Comparison of ENCODE assay signal across 32 mouse cellular contexts in genomic region chr1:193211371-193211770, GRCm38 (mm10). TPM values are rescaled to one million over a fixed set of nuclear protein-coding genes. Genes with fewer than 3 reads are reported as not detected.
DNase-seq lines count a peak whose midpoint lies in the region; ATAC-seq and TF ChIP-seq lines count a peak whose summit lies in the region.
"Had no signal": no experiment of that assay in that cellular context is flagged by ENCODE, and none has a peak within 500 bp of the region (broad histone marks: within the 10 kb centered on the region; RNA-seq: fewer than 3 reads in every experiment).

No protein-coding gene starts in this region.

- H3K27me3 ChIP-seq in embryonic facial prominence, embryonic 13.5 days, result no peaks in the 10 kb centered on the region
- H3K27me3 ChIP-seq in embryonic facial prominence, embryonic 10.5 days (replicated peaks; ENCODE audit: low read depth, poor library complexity, severe bottlenecking), result no peaks in the 10 kb centered on the region
- H3K27me3 ChIP-seq in heart, adult 2 months (ENCODE audit: control insufficient read depth, insufficient read depth, low read length), result no peaks in the 10 kb centered on the region
- no peaks in the 10 kb centered on the region for H3K27me3 ChIP-seq in heart, embryonic 11.5 days (ENCODE audit: control insufficient read depth, insufficient read depth, low read length)
- no peaks in the 10 kb centered on the region for H3K27me3 ChIP-seq in hindbrain, postnatal 0 days (ENCODE audit: insufficient read depth, low read length)
- no peaks in the 10 kb centered on the region for H3K27me3 ChIP-seq in hindbrain, embryonic 16.5 days (replicated peaks; ENCODE audit: control insufficient read depth, insufficient read depth, low read length)
- H3K27me3 ChIP-seq: CH12.LX; embryonic facial prominence, embryonic 15.5 days; heart, embryonic 13.5 days; hindbrain, embryonic 12.5 days; hindbrain, embryonic 15.5 days; Patski had no signal

- no peaks in the 10 kb centered on the region for H3K9me3 ChIP-seq in embryonic facial prominence, embryonic 13.5 days
- no peaks in the 10 kb centered on the region for H3K9me3 ChIP-seq in embryonic facial prominence, embryonic 10.5 days
- H3K9me3 ChIP-seq in heart, embryonic 11.5 days (replicated peaks; ENCODE audit: control insufficient read depth, low read length), result no peaks in the 10 kb centered on the region
- no peaks in the 10 kb centered on the region for H3K9me3 ChIP-seq in hindbrain, postnatal 0 days (ENCODE audit: low read length)
- H3K9me3 ChIP-seq in hindbrain, embryonic 16.5 days (ENCODE audit: control insufficient read depth, low read length), result no peaks in the 10 kb centered on the region
- H3K9me3 ChIP-seq: embryonic facial prominence, embryonic 15.5 days; G1E; heart, embryonic 13.5 days; hindbrain, embryonic 12.5 days; hindbrain, embryonic 15.5 days had no signal

- 67% methylated on average over 5 of the region's 5 CpGs for WGBS in embryonic facial prominence, embryonic 13.5 days
- 71% methylated on average over 5 of the region's 5 CpGs for WGBS in embryonic facial prominence, embryonic 10.5 days
- WGBS in heart, adult 2 months, result 54% methylated on average over 5 of the region's 5 CpGs
- WGBS in heart, embryonic 11.5 days (ENCODE audit: insufficient replicate concordance), result 65% methylated on average over 5 of the region's 5 CpGs
- 76% methylated on average over 5 of the region's 5 CpGs for WGBS in hindbrain, postnatal 0 days
- 81% methylated on average over 5 of the region's 5 CpGs for WGBS in hindbrain, embryonic 16.5 days

- no peak overlapping the region for H3K9ac ChIP-seq in embryonic facial prominence, embryonic 13.5 days
- no peak overlapping the region for H3K9ac ChIP-seq in heart, adult 2 months (ENCODE audit: low read depth, low read length)
- H3K9ac ChIP-seq in heart, embryonic 11.5 days (ENCODE audit: low read depth, low read length), result no peak overlapping the region
- no peak overlapping the region for H3K9ac ChIP-seq in hindbrain, postnatal 0 days (replicated peaks; ENCODE audit: low read length)
- H3K9ac ChIP-seq in hindbrain, embryonic 16.5 days (ENCODE audit: low read depth, low read length), result no peak overlapping the region
- H3K9ac ChIP-seq: embryonic facial prominence, embryonic 15.5 days; forebrain, postnatal 0 days; heart, embryonic 13.5 days; hindbrain, embryonic 12.5 days; hindbrain, embryonic 15.5 days had no signal

- H3K36me3 ChIP-seq in embryonic facial prominence, embryonic 13.5 days, result no peaks in the 10 kb centered on the region
- H3K36me3 ChIP-seq in embryonic facial prominence, embryonic 10.5 days (replicated peaks), result no peaks in the 10 kb centered on the region
- no peaks in the 10 kb centered on the region for H3K36me3 ChIP-seq in heart, adult 2 months (ENCODE audit: control insufficient read depth, insufficient read depth, low read length)
- no peaks in the 10 kb centered on the region for H3K36me3 ChIP-seq in heart, embryonic 11.5 days (ENCODE audit: control insufficient read depth, insufficient read depth, low read length)
- no peaks in the 10 kb centered on the region for H3K36me3 ChIP-seq in hindbrain, postnatal 0 days (ENCODE audit: insufficient read depth, low read length)
- no peaks in the 10 kb centered on the region for H3K36me3 ChIP-seq in hindbrain, embryonic 16.5 days (ENCODE audit: control insufficient read depth, insufficient read depth, low read length)
- H3K36me3 ChIP-seq: embryonic facial prominence, embryonic 15.5 days; G1E; heart, embryonic 13.5 days; hindbrain, embryonic 12.5 days; hindbrain, embryonic 15.5 days had no signal

- peak; percentile 66; the same call in 1 of the 2 replicates for TF ChIP-seq EP300 in heart, adult 2 months (IDR thresholded peaks at IDR 0.05; ENCODE audit: insufficient read depth, low read depth, low read length)

- 0 out of 2 replicates have a peak, but pooled peaks have one; percentile 20 for ATAC-seq in embryonic facial prominence, embryonic 13.5 days (ENCODE audit: insufficient number of reproducible peaks, insufficient read depth, low FRiP score, low TSS enrichment, low read depth)
- ATAC-seq in heart, embryonic 11.5 days (replicated peaks; ENCODE audit: insufficient number of reproducible peaks, low FRiP score, low TSS enrichment), result no peak
- ATAC-seq in hindbrain, postnatal 0 days, result 0 out of 2 replicates have a peak, but pooled peaks have one; percentile 2
- ATAC-seq in hindbrain, embryonic 16.5 days, result no peak
- ATAC-seq: forebrain, embryonic 14.5 days; forebrain, postnatal 0 days; inflammation-experienced regulatory T-cells, adult 6 months; intestine, embryonic 16.5 days; Patski had no signal

- no peak overlapping the region for H3K27ac ChIP-seq in embryonic facial prominence, embryonic 13.5 days
- H3K27ac ChIP-seq in embryonic facial prominence, embryonic 10.5 days (replicated peaks), result no peak overlapping the region
- H3K27ac ChIP-seq in heart, adult 2 months, result no peak overlapping the region; the same call in 1 of the 2 replicates
- no peak overlapping the region for H3K27ac ChIP-seq in heart, embryonic 11.5 days (ENCODE audit: low read depth, low read length)
- no peak overlapping the region for H3K27ac ChIP-seq in hindbrain, postnatal 0 days
- no peak overlapping the region for H3K27ac ChIP-seq in hindbrain, embryonic 16.5 days (ENCODE audit: low read depth, low read length)
- H3K27ac ChIP-seq: embryonic facial prominence, embryonic 15.5 days; gastrocnemius, adult 2 months; heart, embryonic 13.5 days; hindbrain, embryonic 12.5 days; hindbrain, embryonic 15.5 days had no signal

- no peaks in the 10 kb centered on the region for H3K4me1 ChIP-seq in embryonic facial prominence, embryonic 13.5 days
- no peaks in the 10 kb centered on the region for H3K4me1 ChIP-seq in embryonic facial prominence, embryonic 10.5 days
- H3K4me1 ChIP-seq in heart, adult 2 months (ENCODE audit: control insufficient read depth, insufficient read depth, low read length), result peaks cover 1% of the 10 kb centered on the region
- no peaks in the 10 kb centered on the region for H3K4me1 ChIP-seq in heart, embryonic 11.5 days (ENCODE audit: control insufficient read depth, insufficient read depth, low read length)
- no peaks in the 10 kb centered on the region for H3K4me1 ChIP-seq in hindbrain, postnatal 0 days (ENCODE audit: insufficient read depth, low read length)
- no peaks in the 10 kb centered on the region for H3K4me1 ChIP-seq in hindbrain, embryonic 16.5 days (ENCODE audit: control insufficient read depth, insufficient read depth, low read depth, low read length)
- H3K4me1 ChIP-seq: embryonic facial prominence, embryonic 15.5 days; heart, embryonic 13.5 days; hindbrain, embryonic 12.5 days; hindbrain, embryonic 15.5 days had no signal

- H3K4me2 ChIP-seq in embryonic facial prominence, embryonic 13.5 days, result no peak overlapping the region
- H3K4me2 ChIP-seq in heart, embryonic 11.5 days, result no peak overlapping the region
- H3K4me2 ChIP-seq in hindbrain, postnatal 0 days (ENCODE audit: low read depth, low read length), result no peak overlapping the region
- no peak overlapping the region for H3K4me2 ChIP-seq in hindbrain, embryonic 16.5 days (ENCODE audit: low read length)
- H3K4me2 ChIP-seq: embryonic facial prominence, embryonic 15.5 days; heart, embryonic 13.5 days; hindbrain, embryonic 12.5 days; hindbrain, embryonic 15.5 days had no signal

- no peak for DNase-seq in embryonic facial prominence, embryonic 10.5 days (ENCODE audit: low spot score)
- peak in 1 of 2 experiments; percentile 67 for DNase-seq in heart, adult 2 months
- no peak for DNase-seq in hindbrain, postnatal 0 days (ENCODE audit: low spot score)
- DNase-seq in heart, postnatal 10 days, result peak; percentile 34 to 42
- no peak for DNase-seq in layer of hippocampus, adult 8-10 months (ENCODE audit: low spot score in 2 of 2)
- DNase-seq: adrenal gland, adult 8-10 months; adrenal gland, postnatal 25 days; B cell, adult 2 months; cerebellum, adult 11-12 months; cerebellum, adult 8-10 months; cerebellum, postnatal 10 days; cerebellum, postnatal 36 days; embryo, embryonic 11 days; forebrain, postnatal 0 days; gastrocnemius, adult 2 months; gastrocnemius, postnatal 14 days; kidney, adult 18-20 months had no signal

- no peak for TF ChIP-seq CTCF in heart, adult 2 months (IDR thresholded peaks at IDR 0.05)
- TF ChIP-seq CTCF in hindbrain, postnatal 0 days (IDR thresholded peaks at IDR 0.05; ENCODE audit: low read depth), result no peak

- no peak overlapping the region for H3K4me3 ChIP-seq in embryonic facial prominence, embryonic 13.5 days
- H3K4me3 ChIP-seq in embryonic facial prominence, embryonic 10.5 days, result no peak overlapping the region
- H3K4me3 ChIP-seq in heart, adult 2 months, result no peak overlapping the region
- no peak overlapping the region for H3K4me3 ChIP-seq in heart, embryonic 11.5 days (ENCODE audit: low read depth, low read length)
- H3K4me3 ChIP-seq in hindbrain, postnatal 0 days (ENCODE audit: low read length), result no peak overlapping the region
- no peak overlapping the region for H3K4me3 ChIP-seq in hindbrain, embryonic 16.5 days (ENCODE audit: low read length)
- H3K4me3 ChIP-seq: embryonic facial prominence, embryonic 15.5 days; gastrocnemius, adult 2 months; heart, embryonic 13.5 days; hindbrain, embryonic 12.5 days; hindbrain, embryonic 15.5 days had no signal

- intact Hi-C loops in heart, adult 2 months (cut with DNase I), result loop anchor here (1.0 kb wide), 1 partner anchor 42 kb away; no protein-coding TSS in a partner anchor
- intact Hi-C loops in heart, postnatal 10 days (cut with DNase I), result no loop called here

- TF ChIP-seq POLR2A in heart, adult 2 months (IDR thresholded peaks at IDR 0.05; ENCODE audit: insufficient read depth, low read depth, low read length), result no peak

- H3K79me2 ChIP-seq in heart, adult 2 months (replicated peaks; ENCODE audit: control insufficient read depth, insufficient read depth, low read length), result no peaks in the 10 kb centered on the region

RNA-seq across cellular contexts. Expression of gene Lamb3, which starts 3.9 kb away (rescaled TPM):
- polyA plus RNA-seq in embryonic facial prominence, embryonic 13.5 days (2015; fragmentation: Nextera tagmentation; extraction: Ambion mirVana), result 6.7 and 9.4 TPM in 2 replicates
- 0.31 and 0.66 TPM in 2 replicates for polyA plus RNA-seq in embryonic facial prominence, embryonic 10.5 days (2016; fragmentation: Nextera tagmentation; extraction: Ambion mirVana)
- total RNA-seq in heart, adult 2 months (2021), result 10 to 100 TPM; 11.4 to 11.9 TPM
- 9.2 and 11.1 TPM in 2 replicates for polyA plus RNA-seq in heart, adult 2 months (2012; rRNA removed)
- 0.64 and 1.2 TPM in 2 replicates for polyA plus RNA-seq in heart, embryonic 11.5 days (2014; fragmentation: Nextera tagmentation; extraction: Ambion mirVana)
- 1.0 and 1.3 TPM in 2 replicates for total RNA-seq in hindbrain, postnatal 0 days (2014; rRNA removed)
- 0.36 and 0.52 TPM in 2 replicates for polyA plus RNA-seq in hindbrain, postnatal 0 days (2015; fragmentation: Nextera tagmentation; extraction: Ambion mirVana)
- polyA plus RNA-seq in hindbrain, embryonic 16.5 days (2015; fragmentation: Nextera tagmentation; extraction: Ambion mirVana), result 0.29 and 0.56 TPM in 2 replicates
- 10 to 100 TPM in 1 of 2 experiments, 1 to 10 TPM in 1; 9.0 to 12.2 TPM for total RNA-seq in heart, postnatal 10 days (2021)
- 1 to 10 TPM in 2 of 4 experiments, under 1 TPM in 2; 0.70 to 2.4 (median 1.5) TPM for total RNA-seq in layer of hippocampus, adult 8-10 months (2022)

RNA-seq across cellular contexts. Expression of gene Traf3ip3, which starts 9.9 kb away (rescaled TPM):
- polyA plus RNA-seq in embryonic facial prominence, embryonic 13.5 days (2015; fragmentation: Nextera tagmentation; extraction: Ambion mirVana), result 3.4 and 4.7 TPM in 2 replicates
- 0.71 and 0.88 TPM in 2 replicates for polyA plus RNA-seq in embryonic facial prominence, embryonic 10.5 days (2016; fragmentation: Nextera tagmentation; extraction: Ambion mirVana)
- total RNA-seq in heart, adult 2 months (2021), result 1 to 10 TPM in 1 of 2 experiments, under 1 TPM in 1; 0.94 to 2.7 TPM
- 1.9 and 2.2 TPM in 2 replicates for polyA plus RNA-seq in heart, adult 2 months (2012; rRNA removed)
- 2.0 and 2.1 TPM in 2 replicates for polyA plus RNA-seq in heart, embryonic 11.5 days (2014; fragmentation: Nextera tagmentation; extraction: Ambion mirVana)
- total RNA-seq in hindbrain, postnatal 0 days (2014; rRNA removed), result 0.78 and 1.5 TPM in 2 replicates
- 1.9 TPM in 2 replicates for polyA plus RNA-seq in hindbrain, postnatal 0 days (2015; fragmentation: Nextera tagmentation; extraction: Ambion mirVana)
- 1.9 and 4.0 TPM in 2 replicates for polyA plus RNA-seq in hindbrain, embryonic 16.5 days (2015; fragmentation: Nextera tagmentation; extraction: Ambion mirVana)
- 1 to 10 TPM; 1.6 to 2.6 TPM for total RNA-seq in heart, postnatal 10 days (2021)
- 1 to 10 TPM; 1.2 to 8.0 (median 5.2) TPM for total RNA-seq in layer of hippocampus, adult 8-10 months (2022)
- polyA plus RNA-seq: Patski had no signal

RNA-seq across cellular contexts. Expression of gene A130010J15Rik, which starts 43.5 kb away (rescaled TPM):
- polyA plus RNA-seq in embryonic facial prominence, embryonic 13.5 days (2015; fragmentation: Nextera tagmentation; extraction: Ambion mirVana), result 18.9 and 19.2 TPM in 2 replicates
- 16.4 and 18.0 TPM in 2 replicates for polyA plus RNA-seq in embryonic facial prominence, embryonic 10.5 days (2016; fragmentation: Nextera tagmentation; extraction: Ambion mirVana)
- total RNA-seq in heart, adult 2 months (2021), result 1 to 10 TPM; 3.3 to 3.5 TPM
- polyA plus RNA-seq in heart, adult 2 months (2012; rRNA removed), result 2.7 and 5.1 TPM in 2 replicates
- 11.9 and 14.2 TPM in 2 replicates for polyA plus RNA-seq in heart, embryonic 11.5 days (2014; fragmentation: Nextera tagmentation; extraction: Ambion mirVana)
- 11.2 and 14.8 TPM in 2 replicates for total RNA-seq in hindbrain, postnatal 0 days (2014; rRNA removed)
- polyA plus RNA-seq in hindbrain, postnatal 0 days (2015; fragmentation: Nextera tagmentation; extraction: Ambion mirVana), result 8.7 and 8.9 TPM in 2 replicates
- 10.0 and 11.2 TPM in 2 replicates for polyA plus RNA-seq in hindbrain, embryonic 16.5 days (2015; fragmentation: Nextera tagmentation; extraction: Ambion mirVana)
- 1 to 10 TPM; 5.5 to 6.1 TPM for total RNA-seq in heart, postnatal 10 days (2021)
- 1 to 10 TPM; 4.7 to 5.7 (median 5.3) TPM for total RNA-seq in layer of hippocampus, adult 8-10 months (2022)

RNA-seq across cellular contexts. Expression of gene Hsd11b1, which starts 52.5 kb away (rescaled TPM):
- polyA plus RNA-seq in embryonic facial prominence, embryonic 13.5 days (2015; fragmentation: Nextera tagmentation; extraction: Ambion mirVana), result 0.39 and 0.60 TPM in 2 replicates
- polyA plus RNA-seq in embryonic facial prominence, embryonic 10.5 days (2016; fragmentation: Nextera tagmentation; extraction: Ambion mirVana), result 0.41 TPM in 1 of 2 replicates, not detected in the other
- total RNA-seq in heart, adult 2 months (2021), result 10 to 100 TPM; 10.5 to 15.1 TPM
- polyA plus RNA-seq in heart, adult 2 months (2012; rRNA removed), result 18.8 and 20.9 TPM in 2 replicates
- polyA plus RNA-seq in heart, embryonic 11.5 days (2014; fragmentation: Nextera tagmentation; extraction: Ambion mirVana), result 1.6 and 2.2 TPM in 2 replicates
- 2.3 and 2.5 TPM in 2 replicates for total RNA-seq in hindbrain, postnatal 0 days (2014; rRNA removed)
- polyA plus RNA-seq in hindbrain, postnatal 0 days (2015; fragmentation: Nextera tagmentation; extraction: Ambion mirVana), result 2.5 and 2.7 TPM in 2 replicates
- polyA plus RNA-seq in hindbrain, embryonic 16.5 days (2015; fragmentation: Nextera tagmentation; extraction: Ambion mirVana), result 0.34 and 0.89 TPM in 2 replicates
- total RNA-seq in heart, postnatal 10 days (2021), result 1 to 10 TPM; 1.1 to 1.3 TPM
- total RNA-seq in layer of hippocampus, adult 8-10 months (2022), result 10 to 100 TPM; 36.3 to 42.8 (median 37.7) TPM
- polyA plus RNA-seq: embryonic facial prominence, embryonic 11.5 days; forebrain, embryonic 11.5 days; G1E had no signal

RNA-seq across cellular contexts. Expression of gene Irf6, which starts 58.5 kb away (rescaled TPM):
- 33.4 and 37.7 TPM in 2 replicates for polyA plus RNA-seq in embryonic facial prominence, embryonic 13.5 days (2015; fragmentation: Nextera tagmentation; extraction: Ambion mirVana)
- 9.0 and 11.1 TPM in 2 replicates for polyA plus RNA-seq in embryonic facial prominence, embryonic 10.5 days (2016; fragmentation: Nextera tagmentation; extraction: Ambion mirVana)
- 1 to 10 TPM; 1.9 to 2.1 TPM for total RNA-seq in heart, adult 2 months (2021)
- polyA plus RNA-seq in heart, adult 2 months (2012; rRNA removed), result 2.5 and 3.6 TPM in 2 replicates
- 3.2 and 3.6 TPM in 2 replicates for polyA plus RNA-seq in heart, embryonic 11.5 days (2014; fragmentation: Nextera tagmentation; extraction: Ambion mirVana)
- 0.47 and 0.78 TPM in 2 replicates for total RNA-seq in hindbrain, postnatal 0 days (2014; rRNA removed)
- polyA plus RNA-seq in hindbrain, postnatal 0 days (2015; fragmentation: Nextera tagmentation; extraction: Ambion mirVana), result 0.44 and 0.66 TPM in 2 replicates
- polyA plus RNA-seq in hindbrain, embryonic 16.5 days (2015; fragmentation: Nextera tagmentation; extraction: Ambion mirVana), result 0.58 and 0.80 TPM in 2 replicates
- total RNA-seq in heart, postnatal 10 days (2021), result 1 to 10 TPM; 4.1 to 4.6 TPM
- total RNA-seq in layer of hippocampus, adult 8-10 months (2022), result 1 to 10 TPM in 2 of 4 experiments, under 1 TPM in 2; 0.67 to 3.4 (median 1.00) TPM

Comparison
In these comparisons a context has a peak if more than half of its experiments do, and no peak if none do; other contexts are left out.
1. ATAC-seq: peak in embryonic facial prominence, embryonic 13.5 days (single experiment) and hindbrain, postnatal 0 days (single experiment); none in heart, embryonic 11.5 days (single experiment) and hindbrain, embryonic 16.5 days (single experiment).
2. DNase-seq: peak in heart, postnatal 10 days (2 of 2); none in embryonic facial prominence, embryonic 10.5 days (single experiment), hindbrain, postnatal 0 days (single experiment) and layer of hippocampus, adult 8-10 months (0 of 2).